Mouse (Mus musculus): ENCODE measurements around the gene Tubb2b.

The Tubb2b gene

GRCm38 (mm10) chr13:34136605-34137004 is 6.3 kb upstream of the Tubb2b start:
- no peak for DNase-seq (ENCODE audit: low read depth, low spot score)

GRCm38 (mm10) chr13:34134276-34134675 is 4.0 kb upstream of the Tubb2b start:
- DNase-seq (ENCODE audit: low read depth, low spot score): peak; percentile 88

GRCm38 (mm10) chr13:34133326-34134071 is 3.2 kb upstream of the Tubb2b start:
- no peak for DNase-seq (ENCODE audit: low read depth, low spot score)

GRCm38 (mm10) chr13:34132875-34133274 is 2.6 kb upstream of the Tubb2b start:
- DNase-seq (ENCODE audit: low read depth, low spot score): no peak

- DNase-seq (ENCODE audit: low read depth, low spot score): no peak
These were observed 2.0 kb upstream of the Tubb2b start for GRCm38 (mm10) chr13:34132299-34132698.

GRCm38 (mm10) chr13:34131708-34132060 is 1.4 kb upstream of the Tubb2b start:
- DNase-seq (ENCODE audit: low read depth, low spot score): no peak

- DNase-seq (ENCODE audit: low read depth, low spot score): no peak
These were observed 893 bp upstream of the Tubb2b start for GRCm38 (mm10) chr13:34131011-34131707.

GRCm38 (mm10) chr13:34129485-34130225 is 611 bp downstream of the Tubb2b start:
- no peak for DNase-seq (ENCODE audit: low read depth, low spot score)

GRCm38 (mm10) chr13:34128276-34129114 is 1.8 kb downstream of the Tubb2b start:
- DNase-seq (ENCODE audit: low read depth, low spot score): no peak

- DNase-seq (ENCODE audit: low read depth, low spot score): no peak
These were observed 4.6 kb downstream of the Tubb2b start for GRCm38 (mm10) chr13:34125711-34126110.

- DNase-seq (ENCODE audit: low read depth, low spot score): no peak
These were observed 9.7 kb downstream of the Tubb2b start for GRCm38 (mm10) chr13:34120536-34120935.

GRCm38 (mm10) chr13:34119406-34119805 is 10.9 kb downstream of the Tubb2b start:
- DNase-seq (ENCODE audit: low read depth, low spot score): no peak

GRCm38 (mm10) chr13:34118816-34119215 is 11.4 kb downstream of the Tubb2b start:
- no peak for DNase-seq (ENCODE audit: low read depth, low spot score)

GRCm38 (mm10) chr13:34116508-34116907 is 13.8 kb downstream of the Tubb2b start:
- no peak for DNase-seq (ENCODE audit: low read depth, low spot score)

- DNase-seq (ENCODE audit: low read depth, low spot score): no peak
These were observed 15.6 kb downstream of the Tubb2b start for GRCm38 (mm10) chr13:34114654-34115053.

GRCm38 (mm10) chr13:34113086-34113485 is 17.2 kb downstream of the Tubb2b start:
- DNase-seq (ENCODE audit: low read depth, low spot score): no peak

- DNase-seq (ENCODE audit: low read depth, low spot score): no peak
These were observed 17.7 kb downstream of the Tubb2b start for GRCm38 (mm10) chr13:34112369-34113081.

GRCm38 (mm10) chr13:34111878-34112277 is 18.4 kb downstream of the Tubb2b start:
- no peak for DNase-seq (ENCODE audit: low read depth, low spot score)

GRCm38 (mm10) chr13:34111019-34111418 is 19.2 kb downstream of the Tubb2b start:
- DNase-seq (ENCODE audit: low read depth, low spot score): no peak

GRCm38 (mm10) chr13:34109677-34110058 is 20.6 kb downstream of the Tubb2b start:
- no peak for DNase-seq (ENCODE audit: low read depth, low spot score)
